Mouse (Mus musculus): ENCODE results near the gene Tmem94. TPM values are rescaled to one million over a fixed set of nuclear protein-coding genes. Genes with fewer than 3 reads are reported as not detected.

Tmem94 gene
- total RNA-seq, 1 experiment: 17.7 TPM

- peaks cover 5 to 18% of the 10 kb centered on the region in 2 experiments; a peak in 3 of 4 replicates for H3K4me1 ChIP-seq (ENCODE audit: control insufficient read depth in 2 of 2, insufficient read depth in 2 of 2, low read length in 2 of 2, poor library complexity in 1 of 2)
- in situ Hi-C loops (cut with MboI; ENCODE audit: low sequenced_read_pairs in 2 of 2, unreplicated experiment in 2 of 2): no loop called here
These were observed 11.7 kb downstream of the Tmem94 start for GRCm38 (mm10) chr11:115776954-115777353.

DNA sequence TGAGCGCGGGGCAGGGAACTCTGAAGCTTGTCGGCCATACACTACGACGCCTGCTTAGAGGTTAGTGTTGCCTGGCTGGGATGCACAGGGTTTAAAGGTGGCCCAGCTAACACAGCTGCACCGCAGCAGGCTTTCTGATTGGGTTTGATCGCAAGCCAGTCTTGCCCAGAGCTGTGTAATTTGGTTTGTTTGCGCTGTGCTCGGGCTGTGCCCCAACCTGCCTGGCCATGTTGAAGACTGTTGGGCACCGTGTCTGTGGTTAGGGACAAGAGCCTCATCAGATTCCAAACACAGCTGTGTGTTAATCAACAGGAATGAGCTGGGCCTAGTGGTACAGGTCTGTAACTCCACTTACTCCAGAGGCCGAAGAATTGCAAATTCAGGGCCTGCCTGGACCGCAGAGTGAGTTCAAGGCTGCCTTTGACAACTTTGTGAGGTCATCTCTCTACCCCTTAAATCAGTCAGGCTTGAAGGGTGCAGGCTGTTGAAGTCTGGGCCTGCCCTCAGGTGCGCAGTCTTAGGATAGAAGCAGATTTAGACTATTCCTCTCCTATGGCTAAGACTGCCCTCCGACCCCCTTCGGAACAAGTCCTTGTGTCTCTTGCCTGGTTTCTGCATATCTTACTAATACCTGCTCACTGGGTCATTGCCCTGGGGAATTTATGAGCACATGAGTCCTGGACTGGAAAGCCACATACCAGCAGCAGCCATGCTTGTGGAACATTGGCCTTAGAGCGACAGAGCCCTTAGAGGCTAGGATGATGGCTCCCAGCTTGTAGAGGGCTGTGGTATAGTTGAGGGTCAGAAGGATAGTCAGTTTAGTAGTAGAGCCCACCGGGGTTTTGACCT lies 12.5 kb downstream of the Tmem94 start:
- no peaks in the 10 kb centered on the region for H3K36me3 ChIP-seq (ENCODE audit: control insufficient read depth, insufficient read depth, low read length, poor library complexity, severe bottlenecking)
- DNase-seq (ENCODE audit: low read depth, low spot score): no peak
- TF ChIP-seq ZNF384 (IDR thresholded peaks at IDR 0.05; ENCODE audit: low read depth, low read length) (no peak), CHD2 (IDR thresholded peaks at IDR 0.05; ENCODE audit: low read depth, low read length) (no peak), ZC3H11A (IDR thresholded peaks at IDR 0.05; ENCODE audit: borderline replicate concordance, low read depth, low read length) (no peak), MAFK (IDR thresholded peaks at IDR 0.05; ENCODE audit: insufficient read depth, low read depth, low read length) (no peak), HCFC1 (IDR thresholded peaks at IDR 0.05; ENCODE audit: borderline replicate concordance, insufficient read depth, low read length) (no peak)
- H3K4me1 ChIP-seq (ENCODE audit: control insufficient read depth in 2 of 2, insufficient read depth in 2 of 2, low read length in 2 of 2, poor library complexity in 1 of 2): peaks cover 5 to 18% of the 10 kb centered on the region in 2 experiments; a peak in 3 of 4 replicates
- in situ Hi-C loops (cut with MboI; ENCODE audit: low sequenced_read_pairs in 2 of 2, unreplicated experiment in 2 of 2): no loop called here
- H3K27ac ChIP-seq (ENCODE audit: insufficient read depth, low read depth, low read length, poor library complexity, severe bottlenecking): no peak overlapping the region
- H3K9me3 ChIP-seq (ENCODE audit: control insufficient read depth, insufficient read depth, low read depth, low read length): no peaks in the 10 kb centered on the region
- H3K4me3 ChIP-seq (ENCODE audit: insufficient read depth in 1 of 2, low read depth in 1 of 2, low read length in 2 of 2, poor library complexity in 1 of 2, severe bottlenecking in 1 of 2): no peak overlapping the region
- no peak overlapping the region; the same call in 1 of the 2 replicates for H3K9ac ChIP-seq (ENCODE audit: insufficient read depth, low read depth, low read length, poor library complexity, severe bottlenecking)

More at GRCm38 (mm10) chr11:115776954-115777353, 11.7 kb downstream of the Tmem94 start:
- no peak overlapping the region for H3K9ac ChIP-seq (ENCODE audit: insufficient read depth, low read depth, low read length, poor library complexity, severe bottlenecking)
- no peak for DNase-seq (ENCODE audit: low read depth, low spot score)
- no peak overlapping the region for H3K27ac ChIP-seq (ENCODE audit: insufficient read depth, low read depth, low read length, poor library complexity, severe bottlenecking)
- no peaks in the 10 kb centered on the region for H3K36me3 ChIP-seq (ENCODE audit: control insufficient read depth, insufficient read depth, low read length, poor library complexity, severe bottlenecking)
- no peaks in the 10 kb centered on the region for H3K9me3 ChIP-seq (ENCODE audit: control insufficient read depth, insufficient read depth, low read depth, low read length)
- H3K4me3 ChIP-seq (ENCODE audit: insufficient read depth in 1 of 2, low read depth in 1 of 2, low read length in 2 of 2, poor library complexity in 1 of 2, severe bottlenecking in 1 of 2): no peak overlapping the region
- TF ChIP-seq HCFC1 (IDR thresholded peaks at IDR 0.05; ENCODE audit: borderline replicate concordance, insufficient read depth, low read length): no peak
- TF ChIP-seq ZNF384 (IDR thresholded peaks at IDR 0.05; ENCODE audit: low read depth, low read length): no peak

- H3K4me3 ChIP-seq (ENCODE audit: insufficient read depth in 1 of 2, low read depth in 1 of 2, low read length in 2 of 2, poor library complexity in 1 of 2, severe bottlenecking in 1 of 2): no peak overlapping the region
- H3K9me3 ChIP-seq (ENCODE audit: control insufficient read depth, insufficient read depth, low read depth, low read length): no peaks in the 10 kb centered on the region
- H3K9ac ChIP-seq (ENCODE audit: insufficient read depth, low read depth, low read length, poor library complexity, severe bottlenecking): no peak overlapping the region
- TF ChIP-seq ZC3H11A (IDR thresholded peaks at IDR 0.05; ENCODE audit: borderline replicate concordance, low read depth, low read length) (no peak), HCFC1 (IDR thresholded peaks at IDR 0.05; ENCODE audit: borderline replicate concordance, insufficient read depth, low read length) (no peak), CHD2 (IDR thresholded peaks at IDR 0.05; ENCODE audit: low read depth, low read length) (no peak), MAFK (IDR thresholded peaks at IDR 0.05; ENCODE audit: insufficient read depth, low read depth, low read length) (no peak), ZNF384 (IDR thresholded peaks at IDR 0.05; ENCODE audit: low read depth, low read length) (no peak)
- peaks cover 5 to 18% of the 10 kb centered on the region in 2 experiments; a peak in 3 of 4 replicates for H3K4me1 ChIP-seq (ENCODE audit: control insufficient read depth in 2 of 2, insufficient read depth in 2 of 2, low read length in 2 of 2, poor library complexity in 1 of 2)
- no peak for DNase-seq (ENCODE audit: low read depth, low spot score)
- no peak overlapping the region for H3K27ac ChIP-seq (ENCODE audit: insufficient read depth, low read depth, low read length, poor library complexity, severe bottlenecking)
- in situ Hi-C loops (cut with MboI; ENCODE audit: low sequenced_read_pairs in 2 of 2, unreplicated experiment in 2 of 2): no loop called here
- H3K36me3 ChIP-seq (ENCODE audit: control insufficient read depth, insufficient read depth, low read length, poor library complexity, severe bottlenecking): no peaks in the 10 kb centered on the region
These were observed 13.9 kb downstream of the Tmem94 start for GRCm38 (mm10) chr11:115779038-115779571.

DNA sequence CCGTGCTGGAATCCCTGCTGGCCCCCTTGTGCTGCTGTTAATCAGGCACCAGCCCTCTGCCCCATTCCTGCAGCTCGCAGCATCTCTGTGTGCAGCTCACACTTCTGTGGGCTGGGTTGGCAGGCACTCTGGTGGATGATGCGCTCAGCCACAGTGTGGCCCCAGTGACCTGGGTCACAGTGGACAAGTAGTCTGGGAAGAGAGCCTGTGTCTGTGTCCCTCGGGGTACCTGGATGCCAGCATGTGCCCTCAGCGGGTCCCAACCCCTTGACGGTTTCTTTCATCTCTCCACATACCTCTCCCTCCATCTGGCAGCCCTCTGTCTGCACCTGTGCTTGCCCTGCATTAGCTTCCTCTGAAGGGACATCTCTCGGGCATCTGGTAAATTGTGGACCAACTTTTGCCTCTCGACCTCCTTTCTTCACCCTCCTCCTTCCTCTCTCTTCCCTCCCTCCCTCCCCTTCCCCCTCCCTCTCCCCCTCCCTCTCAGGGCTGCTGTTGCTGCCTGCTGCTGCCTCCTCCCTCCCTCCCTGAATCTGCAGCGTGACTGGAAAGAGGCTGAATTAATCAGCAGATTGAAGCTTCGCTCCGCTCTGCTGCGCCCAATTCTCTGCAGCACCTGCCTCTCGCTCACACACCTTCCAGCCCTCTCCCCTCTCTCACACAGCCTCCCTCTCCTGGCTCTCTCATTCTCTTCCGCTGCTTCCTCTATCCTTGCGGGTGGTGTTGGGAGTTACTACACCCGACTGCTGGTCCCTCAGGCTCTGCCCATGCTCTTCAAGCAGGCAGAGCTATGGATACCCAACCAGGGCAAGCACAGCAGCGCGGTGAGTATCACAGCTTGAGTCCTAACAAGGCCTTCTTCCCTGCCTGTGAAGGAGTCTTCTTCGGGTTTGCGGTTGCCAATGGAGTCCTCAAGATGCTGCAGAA lies 15.2 kb downstream of the Tmem94 start:
- DNase-seq (ENCODE audit: low read depth, low spot score): no peak
- TF ChIP-seq HCFC1 (IDR thresholded peaks at IDR 0.05; ENCODE audit: borderline replicate concordance, insufficient read depth, low read length) (no peak), ZC3H11A (IDR thresholded peaks at IDR 0.05; ENCODE audit: borderline replicate concordance, low read depth, low read length) (no peak), CHD2 (IDR thresholded peaks at IDR 0.05; ENCODE audit: low read depth, low read length) (no peak), ZNF384 (IDR thresholded peaks at IDR 0.05; ENCODE audit: low read depth, low read length) (no peak), MAFK (IDR thresholded peaks at IDR 0.05; ENCODE audit: insufficient read depth, low read depth, low read length) (no peak)
- no peak overlapping the region for H3K27ac ChIP-seq (ENCODE audit: insufficient read depth, low read depth, low read length, poor library complexity, severe bottlenecking)
- no peaks in the 10 kb centered on the region for H3K36me3 ChIP-seq (ENCODE audit: control insufficient read depth, insufficient read depth, low read length, poor library complexity, severe bottlenecking)
- in situ Hi-C loops (cut with MboI; ENCODE audit: low sequenced_read_pairs in 2 of 2, unreplicated experiment in 2 of 2): no loop called here
- H3K9me3 ChIP-seq (ENCODE audit: control insufficient read depth, insufficient read depth, low read depth, low read length): no peaks in the 10 kb centered on the region
- H3K4me1 ChIP-seq (ENCODE audit: control insufficient read depth in 2 of 2, insufficient read depth in 2 of 2, low read length in 2 of 2, poor library complexity in 1 of 2): peaks cover 5 to 18% of the 10 kb centered on the region in 2 experiments; a peak in 3 of 4 replicates
- H3K9ac ChIP-seq (ENCODE audit: insufficient read depth, low read depth, low read length, poor library complexity, severe bottlenecking): no peak overlapping the region
- no peak overlapping the region for H3K4me3 ChIP-seq (ENCODE audit: insufficient read depth in 1 of 2, low read depth in 1 of 2, low read length in 2 of 2, poor library complexity in 1 of 2, severe bottlenecking in 1 of 2)
